Mouse (Mus musculus): ENCODE measurements around the gene Tnxb. TPM values are rescaled to one million over a fixed set of nuclear protein-coding genes. Genes with fewer than 3 reads are reported as not detected.

The Tnxb gene
- total RNA-seq (2023): 0.09 TPM

DNA sequence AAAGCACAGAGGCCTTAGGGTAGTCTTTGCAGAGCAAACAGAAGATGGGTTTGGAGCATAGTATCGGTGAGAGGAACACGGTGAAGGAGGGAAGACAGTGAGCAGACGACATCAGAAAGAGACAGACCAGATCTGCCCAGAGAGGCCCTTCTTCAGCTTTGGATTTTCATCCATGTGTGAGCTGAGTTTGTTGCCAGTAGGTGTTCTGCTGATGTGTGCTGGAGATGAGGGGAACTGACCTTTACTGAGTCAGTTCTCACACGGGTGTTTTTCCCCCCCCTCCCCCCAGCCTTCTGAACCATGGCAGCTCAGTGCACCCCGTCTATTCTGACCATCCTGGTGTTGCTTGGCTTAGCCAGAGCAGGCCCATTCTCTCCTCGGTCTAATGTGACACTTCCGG lies at the start of gene Tnxb:
TSS of gene Tnxb (plus strand) at position 301 of the 400 bp plus-strand sequence.

DNA sequence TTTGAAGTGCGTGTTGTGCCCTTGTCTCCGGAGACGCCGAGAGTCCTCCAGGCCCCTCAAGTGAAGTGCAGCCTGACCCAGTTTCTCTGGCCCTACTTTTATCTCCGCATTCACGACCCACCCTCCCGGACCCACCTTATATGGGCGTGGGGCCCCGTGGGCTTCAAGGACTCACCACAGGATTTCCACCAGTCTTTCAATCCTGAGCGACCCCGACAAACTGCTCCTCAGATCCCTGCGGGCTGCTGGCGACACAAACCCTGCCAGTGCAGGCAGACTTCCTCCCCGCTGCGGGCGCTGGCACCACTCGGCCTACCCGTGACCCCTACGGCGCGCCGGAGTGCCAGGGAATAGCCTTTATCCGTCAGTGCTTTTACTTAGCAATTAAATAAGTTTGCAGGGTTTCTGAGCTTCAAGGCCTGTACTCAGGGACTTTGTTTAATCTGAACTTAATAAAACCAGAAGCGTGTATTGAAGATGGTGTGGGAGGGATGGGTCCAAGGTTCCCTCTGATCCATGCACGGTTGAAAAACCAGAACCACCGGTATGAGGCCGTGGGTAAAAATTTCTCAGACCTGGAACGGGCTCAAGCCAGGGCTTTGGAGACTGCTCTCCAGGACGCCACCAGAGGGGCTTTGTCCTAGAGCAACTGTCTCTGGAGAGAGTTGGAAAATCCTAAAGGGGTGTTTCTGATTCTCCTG lies 42.2 kb upstream of the Tnxb start, which contains the start of gene Ppt2:
TSS of gene Ppt2 (minus strand) at position 568 of the 701 bp plus-strand sequence.

DNA sequence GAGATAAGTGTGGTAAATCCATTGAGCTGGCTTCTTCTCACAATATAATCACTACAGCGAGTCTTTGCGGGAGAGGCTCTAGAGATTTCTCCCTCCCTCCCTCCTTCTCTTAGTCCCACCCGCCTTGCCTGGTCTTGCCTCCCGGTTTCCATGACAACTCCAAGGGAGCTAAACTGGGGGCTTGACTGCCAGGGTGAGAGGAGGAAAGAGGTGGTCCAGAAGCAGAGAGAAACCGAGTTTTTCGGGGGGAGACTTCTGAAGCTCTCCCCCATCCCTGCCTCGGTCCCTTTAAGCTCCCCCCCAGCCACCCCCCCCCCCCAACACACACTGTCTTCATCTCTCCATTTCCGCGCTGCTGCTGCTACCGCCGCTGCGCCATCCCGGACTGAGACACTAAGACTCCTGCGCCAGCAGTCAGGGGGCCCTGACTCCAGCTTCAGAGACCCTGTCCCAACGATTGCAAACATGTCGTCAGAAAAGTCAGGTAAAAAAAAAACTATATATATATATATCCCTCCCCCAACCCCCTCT lies 41.0 kb upstream of the Tnxb start, which contains the start of gene Prrt1:
TSS of gene Prrt1 (plus strand) at position 313 of the 531 bp plus-strand sequence.

DNA sequence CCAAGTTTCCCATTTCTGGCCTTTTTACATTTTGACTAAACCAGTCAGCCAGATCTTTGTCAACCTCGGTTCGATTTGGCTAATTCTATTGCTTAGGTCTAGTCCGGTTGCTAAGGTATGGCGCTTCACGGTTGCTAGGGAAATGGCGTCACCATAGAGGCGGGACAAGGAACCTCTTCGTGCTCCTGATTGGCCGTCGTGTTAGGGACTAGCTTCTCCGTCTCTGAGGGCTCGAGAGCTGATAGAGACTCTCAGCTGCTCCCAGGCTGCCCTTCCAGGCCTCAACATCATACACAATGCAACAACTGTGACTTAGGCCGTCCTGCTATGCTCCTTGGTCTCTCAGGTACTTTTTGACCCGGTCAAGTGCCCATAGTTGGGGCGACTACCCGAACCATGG lies 25.7 kb upstream of the Tnxb start, which contains the start of gene Fkbpl:
TSS of gene Fkbpl (plus strand) at position 157 of the 400 bp plus-strand sequence.

GRCm38 (mm10) chr17:34646906-34647787 lies 23.2 kb upstream of the Tnxb start, which contains the start of gene Atf6b:
Atf6b (plus strand) TSS chr17:34647146.

GRCm38 (mm10) chr17:34743719-34744118 lies 73.4 kb downstream of the Tnxb start, which contains the start of gene C4b:
C4b (minus strand) TSS chr17:34743882.

Other genes with a start within 250 kb of the Tnxb start
- not detected for gene Btnl4, start 193.2 kb upstream of the Tnxb start, total RNA-seq (2023)
- gene Btnl6, start 153.2 kb upstream of the Tnxb start, total RNA-seq (2023): not detected
- 0.38 TPM for gene Notch4, start 106.3 kb upstream of the Tnxb start, total RNA-seq (2023)
- gene Gpsm3, start 80.7 kb upstream of the Tnxb start, total RNA-seq (2023): 180 TPM
- 48.2 TPM for gene Pbx2, start 79.3 kb upstream of the Tnxb start, total RNA-seq (2023)
- gene Ager, start 72.7 kb upstream of the Tnxb start, total RNA-seq (2023): 8.7 TPM
- gene Rnf5, start 66.8 kb upstream of the Tnxb start, total RNA-seq (2023): 29.9 TPM
- gene Agpat1, start 66.3 kb upstream of the Tnxb start, total RNA-seq (2023): 41.1 TPM
- 8.4 TPM for gene Egfl8, start 54.6 kb upstream of the Tnxb start, total RNA-seq (2023)
- 20.6 TPM for gene Ppt2, start 42.0 kb upstream of the Tnxb start, total RNA-seq (2023)
- 6.9 TPM for gene Prrt1, start 41.0 kb upstream of the Tnxb start, total RNA-seq (2023)
- 1.2 TPM for gene Fkbpl, start 25.8 kb upstream of the Tnxb start, total RNA-seq (2023)
- gene Atf6b, start 23.4 kb upstream of the Tnxb start, total RNA-seq (2023): 42.3 TPM
- 0.70 TPM for gene C4b, start 73.3 kb downstream of the Tnxb start, total RNA-seq (2023)
- not detected for gene Cyp21a1, start 134.0 kb downstream of the Tnxb start, total RNA-seq (2023)
- gene Stk19, start 166.4 kb downstream of the Tnxb start, total RNA-seq (2023): 55.8 TPM
- gene Dxo, start 166.5 kb downstream of the Tnxb start, total RNA-seq (2023): 86.0 TPM
- 121 TPM for gene Skiv2l, start 179.7 kb downstream of the Tnxb start, total RNA-seq (2023)
- gene Nelfe, start 179.9 kb downstream of the Tnxb start, total RNA-seq (2023): 22.0 TPM
- gene Cfb, start 192.0 kb downstream of the Tnxb start, total RNA-seq (2023): 0.64 TPM
- gene Zbtb12, start 208.9 kb downstream of the Tnxb start, total RNA-seq (2023): 4.4 TPM
- gene Gm20547, start 211.5 kb downstream of the Tnxb start, total RNA-seq (2023): 0.38 TPM
- gene C2, start 227.7 kb downstream of the Tnxb start, total RNA-seq (2023): 1.6 TPM
- 113 TPM for gene Ehmt2, start 227.9 kb downstream of the Tnxb start, total RNA-seq (2023)
- gene Slc44a4, start 243.9 kb downstream of the Tnxb start, total RNA-seq (2023): not detected